Mouse (Mus musculus) liver, adult (tissue): ENCODE measurements around the gene Pdpn.
A peak's percentile ranks its signal among the peaks of the same experiment; 100 is the strongest.

Source experiments
- GATA4 ChIP-seq: IDR thresholded peaks from 2 replicates; pipeline ENCODE4 v1.6.1; 2014; ENCODE audit warnings: mild to moderate bottlenecking, low read length; ENCODE audit not compliant: insufficient replicate concordance

Gene Pdpn

DNA sequence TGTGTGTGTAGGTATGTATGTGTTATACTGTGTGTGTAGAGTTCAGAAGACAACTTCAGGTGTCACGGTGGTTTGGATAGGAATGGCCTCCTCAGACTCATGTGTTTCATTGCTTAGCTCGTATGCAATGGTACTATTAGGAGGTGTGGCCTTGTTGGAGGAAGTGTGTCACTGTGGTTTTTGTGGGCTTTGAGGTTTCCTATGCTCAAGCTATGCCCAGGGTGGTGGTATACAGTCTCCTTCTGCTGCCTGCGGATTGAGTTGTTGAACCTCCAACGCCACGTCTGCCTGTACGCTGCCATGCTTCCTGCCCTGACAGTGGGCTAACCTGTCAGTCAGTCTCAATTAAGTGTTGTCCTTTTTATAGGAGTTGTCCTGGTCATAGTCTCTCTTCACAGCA, 22.0 kb downstream of the Pdpn start:
- TF ChIP-seq GATA4 = no peak

GRCm38 (mm10) chr4:143271571-143271970, 27.8 kb downstream of the Pdpn start:
- no peak for TF ChIP-seq GATA4

DNA sequence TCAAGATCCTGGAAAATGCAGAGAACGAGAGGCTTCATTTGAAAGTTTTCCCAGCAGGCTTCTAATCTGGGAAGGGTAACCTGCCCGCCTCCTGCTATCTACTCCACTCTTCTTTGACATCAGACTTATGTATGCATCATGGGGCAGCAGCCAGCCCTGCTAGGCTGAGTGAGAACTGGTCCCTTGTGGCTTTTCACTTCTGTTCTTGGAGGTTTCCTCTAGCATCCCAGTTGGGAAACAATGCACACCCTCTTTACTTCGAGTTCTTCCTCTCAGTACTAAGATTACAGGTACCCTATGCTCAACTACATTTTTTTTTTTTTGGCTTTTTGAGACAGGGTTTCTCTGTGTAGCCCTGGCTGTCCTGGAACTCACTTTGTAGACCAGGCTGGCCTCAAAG, 28.5 kb downstream of the Pdpn start:
- no peak for TF ChIP-seq GATA4

GRCm38 (mm10) chr4:143262696-143263095, 36.7 kb downstream of the Pdpn start:
- TF ChIP-seq GATA4 = no peak

- TF ChIP-seq GATA4 = no peak
These were observed 39.5 kb downstream of the Pdpn start for GRCm38 (mm10) chr4:143259718-143260349.

- no peak for TF ChIP-seq GATA4
These were observed 40.8 kb downstream of the Pdpn start for GRCm38 (mm10) chr4:143258517-143258916.

DNA sequence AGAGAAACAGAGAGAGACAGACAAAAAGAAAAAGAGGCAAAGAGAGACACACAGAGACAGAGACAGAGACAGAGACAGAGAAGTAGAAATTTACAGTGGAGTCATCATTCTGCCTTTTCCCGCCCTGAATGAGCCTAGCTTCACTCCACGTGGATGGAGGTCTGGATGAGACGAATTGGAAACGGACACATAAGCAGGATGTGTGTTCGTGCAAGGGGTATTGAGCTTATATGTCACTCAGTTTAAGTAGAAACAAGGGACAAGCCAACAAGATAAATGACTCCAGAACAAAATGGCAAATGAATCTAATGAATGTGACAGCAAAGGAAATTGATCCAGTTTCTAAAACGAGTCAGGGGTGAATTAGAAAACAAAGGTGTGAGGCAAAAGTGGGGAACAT, 41.4 kb downstream of the Pdpn start:
- TF ChIP-seq GATA4 = no peak

DNA sequence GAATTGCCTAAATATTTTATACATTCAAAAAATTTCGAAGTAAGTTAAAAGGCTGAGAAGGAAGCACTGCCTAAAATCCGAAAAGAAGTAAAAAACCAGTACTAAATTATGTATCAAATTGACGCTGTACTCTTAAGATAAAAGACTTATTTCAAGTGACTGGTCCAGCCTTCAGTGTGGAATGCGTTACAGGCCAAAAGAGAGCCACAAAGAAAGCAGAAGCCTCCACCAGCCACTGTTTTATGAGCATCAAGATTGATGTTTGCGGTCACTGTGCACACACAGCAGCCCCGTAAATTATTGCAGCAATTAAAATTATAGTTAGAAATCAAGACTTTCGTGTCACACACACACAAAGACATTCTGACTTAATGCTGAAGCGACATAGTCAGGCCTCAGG, 43.8 kb downstream of the Pdpn start:
- TF ChIP-seq GATA4 = no peak

DNA sequence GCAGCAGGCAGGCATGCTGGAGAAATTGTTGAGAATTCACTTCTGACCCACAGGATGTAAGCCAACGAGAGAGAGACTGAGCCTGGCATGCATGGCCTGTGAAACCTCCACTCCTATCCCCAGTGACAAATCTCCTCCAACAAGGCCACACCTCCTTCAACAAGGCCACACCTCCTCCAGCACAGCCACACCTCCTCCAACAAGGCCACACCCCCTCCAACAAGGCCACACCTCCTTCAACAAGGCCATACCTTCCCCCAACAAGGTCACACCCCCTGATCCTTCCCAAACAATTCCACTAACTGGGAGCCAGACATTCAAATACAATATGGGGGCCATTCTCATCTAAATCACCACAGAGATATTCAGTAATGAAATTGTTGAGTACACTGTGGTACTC, 46.0 kb downstream of the Pdpn start:
- TF ChIP-seq GATA4 = no peak

DNA sequence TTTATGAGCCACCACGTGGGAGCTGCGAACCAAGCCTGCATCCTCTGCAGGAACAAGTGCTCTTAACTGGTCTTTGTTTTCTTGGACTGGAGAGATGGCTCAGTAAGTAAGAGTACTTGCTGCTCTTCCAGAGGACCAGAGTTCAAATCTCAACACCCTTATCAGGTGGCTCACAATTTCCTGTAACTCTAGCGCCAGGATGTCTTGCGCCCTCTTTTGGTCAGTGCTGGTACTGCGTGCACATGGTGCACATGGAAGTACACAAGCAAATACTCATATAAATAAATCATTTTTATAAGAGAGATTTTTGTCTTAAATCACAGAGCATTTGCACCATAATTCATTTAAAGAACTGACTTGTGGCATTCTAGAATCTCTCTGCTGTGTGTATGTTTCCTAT, 51.3 kb downstream of the Pdpn start:
- TF ChIP-seq GATA4 = no peak

GRCm38 (mm10) chr4:143241294-143241693, 58.1 kb downstream of the Pdpn start:
- no peak for TF ChIP-seq GATA4

GRCm38 (mm10) chr4:143239615-143240201, 59.7 kb downstream of the Pdpn start:
- TF ChIP-seq GATA4 = no peak

DNA sequence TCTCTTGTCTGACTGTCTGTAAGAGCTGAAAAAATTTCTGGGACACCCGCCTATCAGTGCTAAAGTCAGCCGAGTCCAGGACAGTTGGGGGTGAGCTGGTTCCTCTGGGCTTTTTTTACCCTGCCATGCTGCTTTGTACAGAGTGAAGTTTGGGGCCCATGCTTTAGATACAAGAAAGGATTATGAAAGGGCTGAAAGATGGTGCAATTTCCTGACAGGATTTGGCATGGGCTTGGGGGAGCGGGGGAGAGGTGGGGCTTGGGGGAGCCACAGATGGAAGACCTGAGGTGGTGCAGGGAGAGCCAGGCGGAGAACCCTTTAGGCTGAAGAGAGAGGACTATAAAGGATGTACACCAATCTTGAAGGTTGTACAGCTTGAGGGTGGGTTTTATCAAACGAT, 60.2 kb downstream of the Pdpn start:
- TF ChIP-seq GATA4 = no peak

DNA sequence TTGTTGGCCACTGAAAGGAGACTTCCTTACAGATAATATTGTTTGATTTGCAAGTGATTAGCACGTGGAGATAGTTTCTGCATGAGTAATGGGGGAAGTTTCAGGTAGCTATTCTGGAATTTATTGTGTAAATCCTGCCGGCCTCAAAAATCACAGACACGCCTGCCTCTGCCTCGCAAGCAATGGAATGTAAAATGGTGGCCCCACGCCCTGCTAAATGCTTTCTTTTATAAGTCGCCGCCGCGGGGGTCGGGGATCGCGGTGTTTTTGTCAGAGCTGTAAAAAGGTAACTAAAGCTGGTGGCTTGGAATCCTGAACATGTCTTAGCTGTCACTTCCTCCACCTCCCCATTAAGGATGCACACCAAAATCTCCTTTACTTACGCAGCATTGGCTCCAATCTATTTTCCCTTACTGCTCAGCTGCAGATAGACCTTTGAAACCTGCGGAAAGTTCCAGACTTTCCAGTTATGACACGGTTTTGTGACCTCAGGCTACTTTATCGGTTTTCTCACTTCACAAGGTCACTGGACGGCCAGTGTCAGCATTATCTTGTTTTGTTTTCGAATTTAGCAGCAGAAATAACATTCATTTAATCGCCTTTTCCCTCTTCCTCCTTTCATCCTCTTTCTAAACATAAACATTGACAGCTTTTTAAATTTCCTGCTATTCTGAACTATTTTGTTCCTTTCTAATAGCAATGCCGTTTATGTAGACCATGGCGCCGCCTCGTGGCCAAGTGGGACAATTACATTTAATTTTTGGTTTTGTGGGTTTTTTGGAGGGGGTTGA, 60.9 kb downstream of the Pdpn start:
- TF ChIP-seq GATA4 = 0 out of 2 replicates have a peak, but pooled peaks have one; percentile 7

- TF ChIP-seq GATA4 = no peak
These were observed 67.5 kb downstream of the Pdpn start for GRCm38 (mm10) chr4:143231790-143232422.

GRCm38 (mm10) chr4:143231110-143231509, 68.3 kb downstream of the Pdpn start:
- TF ChIP-seq GATA4 = no peak
